Mouse (Mus musculus): ENCODE measurements around the gene Znrf2. TPM values are rescaled to one million over a fixed set of nuclear protein-coding genes. Genes with fewer than 3 reads are reported as not detected.

Gene Znrf2
- polyA plus RNA-seq, 1 experiment from 2014 or later = 3.2 TPM

DNA sequence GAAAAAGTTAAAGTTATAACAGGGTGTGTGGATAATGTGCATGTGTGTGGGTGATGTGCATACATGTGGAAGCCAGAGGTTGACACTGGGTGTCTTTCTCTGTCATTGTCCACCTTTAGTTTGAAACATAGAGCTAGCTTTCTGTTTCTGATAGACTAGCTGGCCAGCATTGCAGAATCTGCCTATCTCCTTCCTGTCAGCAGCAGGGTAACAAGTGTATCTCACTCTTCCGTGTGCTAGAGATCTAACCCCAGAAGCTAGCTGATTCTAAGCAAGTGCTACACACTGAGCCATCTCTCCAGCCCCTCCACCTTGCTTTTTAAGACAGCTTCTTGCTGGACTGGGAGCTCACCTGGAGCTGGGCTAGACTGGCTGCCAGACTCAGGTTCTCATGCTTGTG lies 11.6 kb downstream of the Znrf2 start:
- no peaks in the 10 kb centered on the region for H3K9me3 ChIP-seq (ENCODE audit: low read depth, low read length)
- H3K4me3 ChIP-seq (ENCODE audit: low read depth, low read length) = no peak overlapping the region
- no peaks in the 10 kb centered on the region for H3K36me3 ChIP-seq (ENCODE audit: insufficient read depth)
- 73% methylated on average over 1 of the region's 1 CpGs for WGBS
- no peak overlapping the region for H3K4me2 ChIP-seq
- no peak for DNase-seq
- TF ChIP-seq CTCF (IDR thresholded peaks at IDR 0.05; ENCODE audit: low read depth) = no peak
- no peak for ATAC-seq (ENCODE audit: insufficient read depth)
- no peak overlapping the region for H3K27ac ChIP-seq (ENCODE audit: low read depth)
- H3K27me3 ChIP-seq (ENCODE audit: insufficient read depth, low read length) = no peaks in the 10 kb centered on the region
- H3K4me1 ChIP-seq (ENCODE audit: insufficient read depth) = no peaks in the 10 kb centered on the region
- no peak overlapping the region for H3K9ac ChIP-seq

DNA sequence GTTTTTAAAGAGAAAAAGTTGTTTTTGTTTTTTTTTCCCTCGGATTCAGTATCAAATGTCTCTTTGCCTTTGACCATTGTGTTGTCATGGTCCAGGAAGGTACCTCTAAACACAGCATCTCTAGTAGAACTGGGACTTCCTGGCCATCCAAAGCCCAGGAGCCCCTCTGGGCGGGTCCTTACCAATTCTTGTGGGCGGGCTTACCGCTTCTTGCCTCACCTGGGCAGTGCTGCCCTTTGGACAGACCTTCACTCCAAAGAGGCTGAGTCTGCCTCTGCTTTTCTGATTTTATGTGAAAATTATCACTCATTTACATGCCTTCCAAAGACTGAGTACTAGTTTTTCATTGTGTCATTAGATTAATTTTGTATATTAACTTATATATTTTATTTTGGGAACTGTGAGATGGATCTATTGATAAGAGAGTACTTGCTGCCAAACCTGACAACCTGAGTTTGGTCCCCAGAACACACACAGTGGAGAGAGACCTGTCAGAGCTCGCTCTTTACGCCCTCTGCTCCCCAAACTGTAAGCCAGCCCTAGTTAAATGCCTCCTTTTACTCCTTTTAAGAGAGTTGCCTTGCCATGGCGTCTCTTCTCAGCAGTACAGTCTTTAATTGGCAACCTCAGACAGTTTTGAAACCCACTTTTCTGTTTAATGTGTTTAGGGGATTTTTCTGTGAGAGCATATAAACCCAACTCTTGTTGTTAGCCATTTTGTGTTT lies 13.5 kb downstream of the Znrf2 start:
- no peak overlapping the region for H3K4me2 ChIP-seq
- no peaks in the 10 kb centered on the region for H3K27me3 ChIP-seq (ENCODE audit: insufficient read depth, low read length)
- no peak overlapping the region for H3K9ac ChIP-seq
- H3K36me3 ChIP-seq (ENCODE audit: insufficient read depth) = no peaks in the 10 kb centered on the region
- no peak overlapping the region for H3K4me3 ChIP-seq (ENCODE audit: low read depth, low read length)
- 85% methylated on average over 7 of the region's 7 CpGs for WGBS
- H3K4me1 ChIP-seq (ENCODE audit: insufficient read depth) = no peaks in the 10 kb centered on the region
- TF ChIP-seq CTCF (IDR thresholded peaks at IDR 0.05; ENCODE audit: low read depth) = no peak
- H3K9me3 ChIP-seq (ENCODE audit: low read depth, low read length) = no peaks in the 10 kb centered on the region
- ATAC-seq (ENCODE audit: insufficient read depth) = no peak
- no peak for DNase-seq
- no peak overlapping the region for H3K27ac ChIP-seq (ENCODE audit: low read depth)

DNA sequence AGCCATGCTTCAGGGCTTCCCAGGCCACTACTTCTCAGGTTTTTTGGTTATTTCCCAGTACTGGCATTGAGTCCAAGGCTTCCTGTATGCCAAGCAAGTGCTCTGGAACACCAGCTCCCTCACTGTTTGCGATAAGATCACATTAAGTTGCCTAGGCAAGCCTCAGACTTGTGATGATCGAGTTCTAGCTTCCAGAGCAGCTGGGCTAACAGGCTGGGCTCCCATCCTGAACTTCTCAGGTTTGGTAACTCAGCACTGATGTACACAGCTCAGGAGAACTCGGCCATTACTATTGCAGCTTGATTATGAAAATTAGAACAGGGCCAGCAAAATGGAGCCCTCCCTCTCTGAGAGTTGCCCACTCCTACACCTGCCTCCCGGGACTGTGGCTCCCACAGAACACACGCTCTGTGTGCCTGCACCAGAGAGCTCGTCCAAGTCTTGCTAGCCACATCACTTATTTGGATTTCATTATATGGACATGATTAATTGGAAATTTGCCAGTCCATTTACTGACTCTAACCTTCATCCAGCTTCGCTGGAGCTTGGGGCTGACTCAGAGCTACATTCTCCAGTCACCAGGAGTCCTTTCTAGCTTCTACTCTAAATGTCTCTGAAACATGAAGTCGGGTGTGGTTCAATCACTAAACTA lies 14.5 kb downstream of the Znrf2 start:
- Histone ChIP-seq H3K9ac (no peak overlapping the region), H3K36me3 (ENCODE audit: insufficient read depth) (no peaks in the 10 kb centered on the region), H3K9me3 (ENCODE audit: low read depth, low read length) (no peaks in the 10 kb centered on the region), H3K4me3 (ENCODE audit: low read depth, low read length) (no peak overlapping the region), H3K4me2 (no peak overlapping the region), H3K4me1 (ENCODE audit: insufficient read depth) (no peaks in the 10 kb centered on the region), H3K27ac (ENCODE audit: low read depth) (no peak overlapping the region), H3K27me3 (ENCODE audit: insufficient read depth, low read length) (no peaks in the 10 kb centered on the region)
- DNase-seq = no peak
- no peak for TF ChIP-seq CTCF (IDR thresholded peaks at IDR 0.05; ENCODE audit: low read depth)
- no peak for ATAC-seq (ENCODE audit: insufficient read depth)
- WGBS = 66% methylated on average over 8 of the region's 8 CpGs

DNA sequence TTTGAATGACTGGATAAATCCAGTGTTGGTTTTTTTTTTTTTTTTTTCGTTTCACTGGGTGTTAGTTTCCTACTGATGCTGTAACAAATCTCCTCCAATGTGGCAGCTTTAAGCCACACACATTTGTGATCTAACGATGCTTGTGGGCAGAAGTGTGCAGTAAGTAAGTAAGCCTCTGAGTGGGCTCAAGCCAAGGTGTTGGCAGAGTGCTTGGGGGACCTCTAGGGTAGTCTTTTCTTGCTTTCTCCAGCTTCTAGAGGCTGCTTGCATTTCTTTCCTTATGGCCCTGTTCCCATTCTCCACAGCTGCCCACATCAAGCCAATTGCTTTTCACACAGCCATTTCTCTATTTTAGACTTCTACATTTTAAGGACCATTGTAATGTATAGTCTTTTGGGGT lies 16.7 kb downstream of the Znrf2 start:
- Histone ChIP-seq H3K27me3 (ENCODE audit: insufficient read depth, low read length) (no peaks in the 10 kb centered on the region), H3K27ac (ENCODE audit: low read depth) (no peak overlapping the region), H3K4me1 (ENCODE audit: insufficient read depth) (no peaks in the 10 kb centered on the region), H3K9ac (no peak overlapping the region), H3K36me3 (ENCODE audit: insufficient read depth) (no peaks in the 10 kb centered on the region), H3K9me3 (ENCODE audit: low read depth, low read length) (peaks cover 1% of the 10 kb centered on the region; the same call in 1 of the 2 replicates), H3K4me3 (ENCODE audit: low read depth, low read length) (no peak overlapping the region), H3K4me2 (no peak overlapping the region)
- TF ChIP-seq CTCF (IDR thresholded peaks at IDR 0.05; ENCODE audit: low read depth) = no peak
- DNase-seq (no peak), ATAC-seq (ENCODE audit: insufficient read depth) (no peak)
- 44% methylated on average over 2 of the region's 2 CpGs for WGBS

DNA sequence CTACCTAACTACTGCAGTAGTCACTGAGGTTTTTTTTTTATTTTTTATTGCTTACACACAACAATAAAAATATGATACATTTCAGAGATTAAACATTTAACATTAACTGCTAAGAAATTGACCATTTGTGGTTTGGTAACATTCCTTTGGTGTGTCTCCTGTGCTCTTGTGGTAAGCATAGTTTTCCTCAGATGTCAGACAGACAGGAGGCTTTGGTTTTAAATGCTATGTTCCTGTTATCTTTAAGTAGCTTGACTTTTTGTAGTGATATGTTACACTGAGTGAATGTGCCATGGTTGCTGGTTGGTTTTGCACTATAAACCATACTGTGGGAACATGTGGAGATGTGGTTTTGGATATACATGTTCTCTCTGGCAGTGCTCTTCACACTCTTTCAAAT lies 19.9 kb downstream of the Znrf2 start:
- no peak overlapping the region for H3K27ac ChIP-seq (ENCODE audit: low read depth)
- no peak overlapping the region for H3K4me3 ChIP-seq (ENCODE audit: low read depth, low read length)
- no peak for ATAC-seq (ENCODE audit: insufficient read depth)
- H3K9me3 ChIP-seq (ENCODE audit: low read depth, low read length) = peaks cover 7% of the 10 kb centered on the region; the same call in 1 of the 2 replicates
- TF ChIP-seq CTCF (IDR thresholded peaks at IDR 0.05; ENCODE audit: low read depth) = no peak
- H3K9ac ChIP-seq = no peak overlapping the region
- H3K4me2 ChIP-seq = no peak overlapping the region
- H3K4me1 ChIP-seq (ENCODE audit: insufficient read depth) = no peaks in the 10 kb centered on the region
- DNase-seq = no peak
- no peaks in the 10 kb centered on the region for H3K36me3 ChIP-seq (ENCODE audit: insufficient read depth)
- H3K27me3 ChIP-seq (ENCODE audit: insufficient read depth, low read length) = no peaks in the 10 kb centered on the region

DNA sequence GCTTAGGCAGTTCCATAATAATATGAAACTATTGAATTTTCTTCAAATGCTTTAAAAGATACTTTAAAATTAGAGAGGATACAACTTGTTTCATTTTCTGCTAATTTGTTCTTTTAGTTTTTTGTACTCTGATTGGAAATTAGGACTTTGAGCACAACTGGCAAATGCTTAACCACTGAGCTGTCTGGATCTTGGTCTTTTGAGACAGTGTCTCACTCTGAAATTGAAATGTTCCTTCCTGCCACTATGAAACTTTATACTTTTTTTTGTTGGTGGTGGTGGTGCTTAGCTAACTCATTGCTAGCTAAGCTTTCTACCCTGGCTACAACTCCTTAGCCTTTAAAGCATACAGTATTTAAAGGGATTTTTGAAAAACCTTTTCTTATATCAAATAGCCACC lies 24.7 kb downstream of the Znrf2 start:
- Histone ChIP-seq H3K27me3 (ENCODE audit: insufficient read depth, low read length) (no peaks in the 10 kb centered on the region), H3K9me3 (ENCODE audit: low read depth, low read length) (peaks cover 7% of the 10 kb centered on the region; the same call in 1 of the 2 replicates), H3K36me3 (ENCODE audit: insufficient read depth) (no peaks in the 10 kb centered on the region), H3K4me2 (no peak overlapping the region), H3K4me3 (ENCODE audit: low read depth, low read length) (no peak overlapping the region), H3K27ac (ENCODE audit: low read depth) (no peak overlapping the region), H3K4me1 (ENCODE audit: insufficient read depth) (no peaks in the 10 kb centered on the region), H3K9ac (no peak overlapping the region)
- TF ChIP-seq CTCF (IDR thresholded peaks at IDR 0.05; ENCODE audit: low read depth) = no peak
- ATAC-seq (ENCODE audit: insufficient read depth) = no peak
- DNase-seq = no peak

DNA sequence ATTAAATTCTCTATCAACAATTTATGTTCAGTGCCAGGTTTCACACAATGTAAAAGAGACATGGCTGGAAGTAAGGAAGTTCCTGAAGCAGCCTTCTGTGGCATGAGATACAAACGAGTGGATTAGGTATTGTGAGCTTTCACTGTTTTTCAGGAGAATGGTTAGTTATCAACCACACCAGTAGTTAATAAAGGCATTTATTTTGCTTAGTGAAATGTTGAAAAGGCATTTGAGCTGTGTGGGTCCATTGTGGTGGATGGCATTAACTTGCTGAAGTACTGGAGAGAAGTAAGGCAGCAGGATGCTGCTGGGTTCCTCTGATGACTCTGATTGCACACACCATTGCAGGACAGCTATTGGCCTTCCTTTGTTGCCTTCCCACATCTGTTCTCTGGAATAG lies 25.3 kb downstream of the Znrf2 start:
- no peak for DNase-seq
- TF ChIP-seq CTCF (IDR thresholded peaks at IDR 0.05; ENCODE audit: low read depth) = no peak
- H3K27me3 ChIP-seq (ENCODE audit: insufficient read depth, low read length) = no peaks in the 10 kb centered on the region
- H3K27ac ChIP-seq (ENCODE audit: low read depth) = no peak overlapping the region
- no peak for ATAC-seq (ENCODE audit: insufficient read depth)
- H3K4me2 ChIP-seq = no peak overlapping the region
- H3K9ac ChIP-seq = no peak overlapping the region
- 45% methylated on average over 1 of the region's 1 CpGs for WGBS
- H3K4me3 ChIP-seq (ENCODE audit: low read depth, low read length) = no peak overlapping the region
- H3K4me1 ChIP-seq (ENCODE audit: insufficient read depth) = no peaks in the 10 kb centered on the region
- H3K9me3 ChIP-seq (ENCODE audit: low read depth, low read length) = peaks cover 7% of the 10 kb centered on the region; the same call in 1 of the 2 replicates
- no peaks in the 10 kb centered on the region for H3K36me3 ChIP-seq (ENCODE audit: insufficient read depth)
